Comparison of ENCODE assay signal across 12 mouse cellular contexts in the genomic region with DNA sequence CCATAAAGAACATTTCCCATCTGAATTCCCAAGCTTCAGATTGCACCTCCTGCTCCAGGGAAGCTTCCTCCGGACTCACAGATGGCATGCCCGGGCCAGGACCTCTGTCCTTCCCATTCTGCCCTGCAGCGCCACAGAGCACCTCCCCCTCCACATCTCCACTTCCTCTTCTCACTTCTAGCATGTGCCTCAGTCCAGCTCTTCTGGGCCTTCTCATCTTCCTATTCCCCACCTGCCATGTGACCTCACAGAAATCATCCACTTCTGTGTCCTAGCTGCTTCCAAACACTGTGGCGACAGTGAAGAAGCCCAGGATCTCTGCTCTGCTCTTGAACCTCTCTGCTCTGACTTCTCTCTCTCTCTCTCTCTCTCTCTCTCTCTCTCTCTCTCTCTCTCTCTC.
A peak's percentile ranks its signal among the peaks of the same experiment; 100 is the strongest.
DNase-seq lines count a peak whose midpoint lies in the region; ATAC-seq and TF ChIP-seq lines count a peak whose summit lies in the region.
"Had no signal": no experiment of that assay in that cellular context is flagged by ENCODE, and none has a peak within 500 bp of the region (broad histone marks: within the 10 kb centered on the region; RNA-seq: fewer than 3 reads in every experiment).

No protein-coding gene starts in this region.

- TF ChIP-seq POLR2A in limb, embryonic 14.5 days (IDR thresholded peaks at IDR 0.05; ENCODE audit: borderline replicate concordance, extremely low read depth, insufficient read depth, insufficient read length) = no peak
- TF ChIP-seq POLR2A in thymus, adult 2 months (IDR thresholded peaks at IDR 0.05; ENCODE audit: control insufficient read depth, extremely low read depth, insufficient read depth, low read length, poor library complexity) = no peak

- no peaks in the 10 kb centered on the region for H3K36me3 ChIP-seq in liver, embryonic 12.5 days
- H3K36me3 ChIP-seq in limb, embryonic 14.5 days (ENCODE audit: control insufficient read depth, insufficient read depth, low read length) = no peaks in the 10 kb centered on the region
- no peaks in the 10 kb centered on the region for H3K36me3 ChIP-seq in thymus, adult 2 months (ENCODE audit: control insufficient read depth, insufficient read depth, low read length)
- H3K36me3 ChIP-seq: liver, embryonic 13.5 days had no signal

- no peaks in the 10 kb centered on the region; the same call in 1 of the 2 replicates for H3K27me3 ChIP-seq in liver, embryonic 12.5 days (replicated peaks)
- no peaks in the 10 kb centered on the region for H3K27me3 ChIP-seq in limb, embryonic 14.5 days (ENCODE audit: control insufficient read depth, insufficient read depth, low read length)
- H3K27me3 ChIP-seq in thymus, adult 2 months (ENCODE audit: control insufficient read depth, insufficient read depth, low read length) = no peaks in the 10 kb centered on the region
- H3K27me3 ChIP-seq: liver, embryonic 13.5 days had no signal

- no peaks in the 10 kb centered on the region for H3K9me3 ChIP-seq in liver, embryonic 12.5 days (replicated peaks)
- no peaks in the 10 kb centered on the region for H3K9me3 ChIP-seq in limb, embryonic 14.5 days (ENCODE audit: control insufficient read depth, low read length)
- H3K9me3 ChIP-seq: liver, embryonic 13.5 days had no signal

- no peak for ATAC-seq in liver, embryonic 12.5 days
- no peak for ATAC-seq in limb, embryonic 14.5 days (ENCODE audit: low FRiP score, low read depth)
- ATAC-seq: intestine, postnatal 0 days had no signal

- no peak overlapping the region for H3K4me3 ChIP-seq in liver, embryonic 12.5 days
- no peak overlapping the region for H3K4me3 ChIP-seq in limb, embryonic 14.5 days (replicated peaks; ENCODE audit: low read length)
- no peak overlapping the region for H3K4me3 ChIP-seq in thymus, adult 2 months (ENCODE audit: control insufficient read depth, insufficient read depth, low read length)
- H3K4me3 ChIP-seq: liver, embryonic 13.5 days; myocyte had no signal

- H3K4me1 ChIP-seq in liver, embryonic 12.5 days = peaks cover 3% of the 10 kb centered on the region; the same call in 1 of the 2 replicates
- H3K4me1 ChIP-seq in limb, embryonic 14.5 days (ENCODE audit: control insufficient read depth, insufficient read depth, low read length) = peaks cover 33% of the 10 kb centered on the region
- no peaks in the 10 kb centered on the region for H3K4me1 ChIP-seq in thymus, adult 2 months (replicated peaks; ENCODE audit: control insufficient read depth, insufficient read depth, low read length)
- H3K4me1 ChIP-seq: liver, embryonic 13.5 days had no signal

- WGBS in liver, embryonic 12.5 days (ENCODE audit: insufficient replicate concordance) = 31% methylated on average over 4 of the region's 4 CpGs
- WGBS in limb, embryonic 14.5 days = 50% methylated on average over 4 of the region's 4 CpGs
- 28% methylated on average over 4 of the region's 4 CpGs for WGBS in thymus, adult 2 months

- no peak overlapping the region for H3K9ac ChIP-seq in liver, embryonic 12.5 days
- no peak overlapping the region for H3K9ac ChIP-seq in limb, embryonic 14.5 days (ENCODE audit: low read depth, low read length, severe bottlenecking)
- H3K9ac ChIP-seq: liver, embryonic 13.5 days had no signal

- no peak for TF ChIP-seq CTCF in thymus, adult 2 months (IDR thresholded peaks at IDR 0.05; ENCODE audit: borderline replicate concordance, control insufficient read depth, extremely low read depth, insufficient read depth, low read length, poor library complexity)

- no peak overlapping the region for H3K27ac ChIP-seq in liver, embryonic 12.5 days
- H3K27ac ChIP-seq in limb, embryonic 14.5 days (replicated peaks; ENCODE audit: low read depth, low read length) = peak overlapping the region; percentile 35; the same call in 1 of the 2 replicates
- no peak overlapping the region for H3K27ac ChIP-seq in thymus, adult 2 months (ENCODE audit: control insufficient read depth, insufficient read depth, low read length)
- H3K27ac ChIP-seq: liver, embryonic 13.5 days had no signal

- H3K4me2 ChIP-seq in liver, embryonic 12.5 days = no peak overlapping the region
- no peak overlapping the region for H3K4me2 ChIP-seq in limb, embryonic 14.5 days (replicated peaks; ENCODE audit: low read depth, low read length, severe bottlenecking)
- H3K4me2 ChIP-seq: liver, embryonic 13.5 days had no signal

- peak; percentile 42 for DNase-seq in cerebellum, adult 11-12 months
- no peak for DNase-seq in cerebellum, adult 8-10 months
- DNase-seq in liver = peak; percentile 21
- DNase-seq in brain, adult 2 months (ENCODE audit: low read depth, low spot score) = peak; percentile 61
- no peak for DNase-seq in limb, embryonic 14.5 days (ENCODE audit: low spot score)
- no peak for DNase-seq in gastrocnemius, postnatal 10 days
- DNase-seq in thymus, adult 2 months = no peak
- DNase-seq: cerebellum, postnatal 14 days; liver, embryonic 13.5 days had no signal

Comparison
In these comparisons a context has a peak if more than half of its experiments do, and no peak if none do; other contexts are left out.
1. DNase-seq: peak in cerebellum, adult 11-12 months (single experiment), liver (single experiment) and brain, adult 2 months (single experiment); none in cerebellum, adult 8-10 months (single experiment), limb, embryonic 14.5 days (single experiment), gastrocnemius, postnatal 10 days (single experiment) and thymus, adult 2 months (single experiment).